Mouse (Mus musculus) CD4-positive naive resting alpha-beta T cell, adult 57 days (primary cell): ENCODE results near the gene Gm4791. TPM values are rescaled to one million over a fixed set of nuclear protein-coding genes. Genes with fewer than 3 reads are reported as not detected.

Experiments
- total RNA-seq: library from RNA; stranded (reverse); gene quantifications from one replicate; pipeline ENCODE4 v1.2.4, GENCODE M21; 2023

Gm4791 gene
- not detected for total RNA-seq

GRCm38 (mm10) chr9:46998338-46998791 lies at the start of gene Gm4791:
TSS of gene Gm4791 (plus strand) at chr9:46998741.

